Mouse (Mus musculus) testis, adult 2 months (tissue): Measurements from ENCODE around the gene Gm42906.

ENCODE experiments used
- CTCF ChIP-seq: fragments of 200-500 bp; IDR thresholded peaks from 2 replicates; pipeline ENCODE4 v1.5.1; 2012; ENCODE audit warnings: low read depth, mild to moderate bottlenecking, inconsistent platforms, low read length, moderate library complexity; ENCODE audit not compliant: control insufficient read depth, insufficient read depth, insufficient replicate concordance
- POLR2A ChIP-seq: fragments of 200-500 bp; IDR thresholded peaks from 2 replicates; pipeline ENCODE4 v1.6.1; 2012; ENCODE audit warnings: low read depth, mild to moderate bottlenecking, inconsistent platforms, low read length, moderate library complexity; ENCODE audit not compliant: control insufficient read depth

- TF ChIP-seq CTCF (no peak), POLR2A (no peak)
Measured at GRCm38 (mm10) chr5:151236411-151236810, 191.6 kb downstream of the Gm42906 start.
